Mouse (Mus musculus) cerebral cortex, adult 2 months (tissue): Measurements from ENCODE around the gene Tmem54.

Experiments used
- WGBS: fragments of 180-500 bp; shearing (Covaris S2); methylation state at CpG from one replicate; pipeline ENCODE4 v1.1.7; 2018; 5-methylcytosine and 5-hydroxymethylcytosine counted together

Tmem54 gene

GRCm38 (mm10) chr4:129151276-129151811 is 46.0 kb downstream of the Tmem54 start:
- 92% methylated on average over 4 of the region's 4 CpGs for WGBS

- 94% methylated on average over 5 of the region's 5 CpGs for WGBS
These were observed 52.2 kb downstream of the Tmem54 start for GRCm38 (mm10) chr4:129157541-129157940.

- WGBS = 55% methylated on average over 3 of the region's 3 CpGs
These were observed 53.2 kb downstream of the Tmem54 start for GRCm38 (mm10) chr4:129158549-129158948.

- 100% methylated on average over 1 of the region's 1 CpGs for WGBS
These were observed 55.7 kb downstream of the Tmem54 start for GRCm38 (mm10) chr4:129161076-129161475.
